Mouse (Mus musculus): ENCODE measurements around the gene Grip1. TPM values are rescaled to one million over a fixed set of nuclear protein-coding genes. Genes with fewer than 3 reads are reported as not detected.
A peak's percentile ranks its signal among the peaks of the same experiment; 100 is the strongest.

Grip1 gene
- polyA plus RNA-seq (2021) = 2.2 TPM

GRCm38 (mm10) chr10:119453431-119454105, at the start of gene Grip1:
TSS of gene Grip1 (plus strand) at chr10:119453830.
- ATAC-seq = peak; percentile 49
- ChIA-PET CTCF (interaction anchor here (0.6 kb wide), 1 partner anchor 158 kb away, joined by 3 read pairs; no protein-coding TSS in a partner anchor), POLR2A (interaction anchor here (0.5 to 0.6 kb wide), 2 partner anchors 17 to 386 kb away, joined by 3 to 5 read pairs; no protein-coding TSS in a partner anchor)

GRCm38 (mm10) chr10:119405103-119405502, 48.5 kb upstream of the Grip1 start:
- no peak for TF ChIP-seq CTCF (IDR thresholded peaks at IDR 0.05)
- in situ Hi-C loops (cut with MboI; ENCODE audit: low pct_unique_long_range_greater_than_20kb) = no loop called here
- ChIA-PET POLR2A (no interaction called here), CTCF (no interaction called here)
- DNase-seq (ENCODE audit: low read depth, low spot score) (no peak), ATAC-seq (no peak)
- no peaks in the 10 kb centered on the region for H3K27me3 ChIP-seq

More at GRCm38 (mm10) chr10:119453431-119454105, at the start of gene Grip1:
- H3K27me3 ChIP-seq = no peaks in the 10 kb centered on the region
- TF ChIP-seq CTCF (IDR thresholded peaks at IDR 0.05) = peak; percentile 38
- in situ Hi-C loops (cut with MboI; ENCODE audit: low pct_unique_long_range_greater_than_20kb) = no loop called here
- no peak for DNase-seq (ENCODE audit: low read depth, low spot score)

- POLR2A ChIA-PET = no interaction called here
- ATAC-seq (no peak), DNase-seq (ENCODE audit: low read depth, low spot score) (no peak)
- CTCF ChIA-PET = no interaction called here
- in situ Hi-C loops (cut with MboI; ENCODE audit: low pct_unique_long_range_greater_than_20kb) = no loop called here
- H3K27me3 ChIP-seq = no peaks in the 10 kb centered on the region
- no peak for TF ChIP-seq CTCF (IDR thresholded peaks at IDR 0.05)
Observed at GRCm38 (mm10) chr10:119405612-119406011, 48.0 kb upstream of the Grip1 start.

GRCm38 (mm10) chr10:119408327-119408726, 45.3 kb upstream of the Grip1 start:
- DNase-seq (ENCODE audit: low read depth, low spot score) (no peak), ATAC-seq (no peak)
- ChIA-PET POLR2A (no interaction called here), CTCF (no interaction called here)
- no peak for TF ChIP-seq CTCF (IDR thresholded peaks at IDR 0.05)
- H3K27me3 ChIP-seq = peaks cover 4% of the 10 kb centered on the region
- in situ Hi-C loops (cut with MboI; ENCODE audit: low pct_unique_long_range_greater_than_20kb) = no loop called here

- in situ Hi-C loops (cut with MboI; ENCODE audit: low pct_unique_long_range_greater_than_20kb) = no loop called here
- no peak for TF ChIP-seq CTCF (IDR thresholded peaks at IDR 0.05)
- ChIA-PET CTCF (no interaction called here), POLR2A (no interaction called here)
- ATAC-seq (no peak), DNase-seq (ENCODE audit: low read depth, low spot score) (no peak)
- H3K27me3 ChIP-seq = peaks cover 4% of the 10 kb centered on the region
Observed at GRCm38 (mm10) chr10:119413238-119413637, 40.4 kb upstream of the Grip1 start.

GRCm38 (mm10) chr10:119415106-119415505, 38.5 kb upstream of the Grip1 start:
- POLR2A ChIA-PET = no interaction called here
- CTCF ChIA-PET = no interaction called here
- H3K27me3 ChIP-seq = peaks cover 4% of the 10 kb centered on the region
- TF ChIP-seq CTCF (IDR thresholded peaks at IDR 0.05) = no peak
- no peak for ATAC-seq
- no peak for DNase-seq (ENCODE audit: low read depth, low spot score)
- in situ Hi-C loops (cut with MboI; ENCODE audit: low pct_unique_long_range_greater_than_20kb) = no loop called here

GRCm38 (mm10) chr10:119421418-119421817, 32.2 kb upstream of the Grip1 start:
- DNase-seq (ENCODE audit: low read depth, low spot score) (no peak), ATAC-seq (no peak)
- ChIA-PET CTCF (interaction anchor here (0.6 kb wide), 1 partner anchor 30 kb away, joined by 3 read pairs; no protein-coding TSS in a partner anchor), POLR2A (interaction anchor here (0.6 kb wide), 1 partner anchor 186 kb away, joined by 3 read pairs; no protein-coding TSS in a partner anchor)
- no peak for TF ChIP-seq CTCF (IDR thresholded peaks at IDR 0.05)
- no peaks in the 10 kb centered on the region for H3K27me3 ChIP-seq
- in situ Hi-C loops (cut with MboI; ENCODE audit: low pct_unique_long_range_greater_than_20kb) = no loop called here

- no peak for DNase-seq (ENCODE audit: low read depth, low spot score)
- POLR2A ChIA-PET = no interaction called here
Observed at GRCm38 (mm10) chr10:119423821-119424534, 29.7 kb upstream of the Grip1 start.

GRCm38 (mm10) chr10:119427653-119428052, 26.0 kb upstream of the Grip1 start:
- ChIA-PET CTCF (no interaction called here), POLR2A (no interaction called here)
- H3K27me3 ChIP-seq = no peaks in the 10 kb centered on the region
- in situ Hi-C loops (cut with MboI; ENCODE audit: low pct_unique_long_range_greater_than_20kb) = no loop called here
- DNase-seq (ENCODE audit: low read depth, low spot score) (no peak), ATAC-seq (no peak)
- no peak for TF ChIP-seq CTCF (IDR thresholded peaks at IDR 0.05)

More at GRCm38 (mm10) chr10:119423821-119424534, 29.7 kb upstream of the Grip1 start:
- no peak for TF ChIP-seq CTCF (IDR thresholded peaks at IDR 0.05)
- in situ Hi-C loops (cut with MboI; ENCODE audit: low pct_unique_long_range_greater_than_20kb) = no loop called here
- no peak for ATAC-seq
- no peaks in the 10 kb centered on the region for H3K27me3 ChIP-seq
- CTCF ChIA-PET = no interaction called here

GRCm38 (mm10) chr10:119428106-119428505, 25.5 kb upstream of the Grip1 start:
- in situ Hi-C loops (cut with MboI; ENCODE audit: low pct_unique_long_range_greater_than_20kb) = no loop called here

GRCm38 (mm10) chr10:119430240-119430639, 23.4 kb upstream of the Grip1 start:
- TF ChIP-seq CTCF (IDR thresholded peaks at IDR 0.05) = no peak
- in situ Hi-C loops (cut with MboI; ENCODE audit: low pct_unique_long_range_greater_than_20kb) = no loop called here
- H3K27me3 ChIP-seq = no peaks in the 10 kb centered on the region
- no peak for ATAC-seq
- POLR2A ChIA-PET = no interaction called here
- DNase-seq (ENCODE audit: low read depth, low spot score) = no peak
- CTCF ChIA-PET = no interaction called here

More at GRCm38 (mm10) chr10:119428106-119428505, 25.5 kb upstream of the Grip1 start:
- ChIA-PET POLR2A (no interaction called here), CTCF (no interaction called here)
- no peak for TF ChIP-seq CTCF (IDR thresholded peaks at IDR 0.05)
- ATAC-seq = no peak
- H3K27me3 ChIP-seq = no peaks in the 10 kb centered on the region
- no peak for DNase-seq (ENCODE audit: low read depth, low spot score)
